Mouse (Mus musculus) liver, postnatal 0 days (tissue): Measurements from ENCODE around the gene Cav1. TPM values are rescaled to one million over a fixed set of nuclear protein-coding genes. Genes with fewer than 3 reads are reported as not detected.

Source experiments
- ATAC-seq: fragments of 200-750 bp; cut with Nextera tagmentation; 2 replicates; pipeline ENCODE4 v1.8.0; 2017; ENCODE audit warnings: mild to moderate bottlenecking, moderate library complexity
- DNase-seq: peaks from one replicate; pipeline ENCODE4 v3.0.0-alpha.2; 2016
- H3K27ac ChIP-seq: fragments of 300-500 bp; sonication (generic); 2 replicates; pipeline ENCODE4 v1.5.1; 2014; ENCODE audit warnings: antibody characterized with exemption, moderate library complexity, mild to moderate bottlenecking, low read depth
- H3K27me3 ChIP-seq: fragments of 300-500 bp; sonication (generic); 2 replicates; pipeline ENCODE4 v1.6.1; 2014; ENCODE audit warnings: low read length, control low read depth, mixed read lengths; ENCODE audit not compliant: insufficient read depth
- H3K36me3 ChIP-seq: fragments of 300-500 bp; sonication (generic); replicated peaks from 2 replicates; pipeline ENCODE4 v1.6.1; 2014; ENCODE audit warnings: mild to moderate bottlenecking, control low read depth, low read length, moderate library complexity, mixed read lengths; ENCODE audit not compliant: insufficient read depth
- H3K4me1 ChIP-seq: fragments of 300-500 bp; sonication (generic); 2 replicates; pipeline ENCODE4 v1.6.1; 2014; ENCODE audit warnings: antibody characterized with exemption, mild to moderate bottlenecking, control low read depth; ENCODE audit not compliant: insufficient read depth
- H3K4me2 ChIP-seq: fragments of 300-500 bp; sonication (generic); 2 replicates; pipeline ENCODE4 v1.6.1; 2014; ENCODE audit warnings: low read depth, mild to moderate bottlenecking, low read length, moderate library complexity, mixed read lengths
- H3K4me3 ChIP-seq: fragments of 300-500 bp; sonication (generic); 2 replicates; pipeline ENCODE4 v1.5.1; 2014; ENCODE audit warnings: low read depth, low read length
- H3K9ac ChIP-seq: fragments of 300-500 bp; sonication (generic); replicated peaks from 2 replicates; pipeline ENCODE4 v1.6.1; 2014; ENCODE audit warnings: mild to moderate bottlenecking, moderate library complexity
- H3K9me3 ChIP-seq: fragments of 300-500 bp; sonication (generic); 2 replicates; pipeline ENCODE4 v1.6.1; 2016; ENCODE audit warnings: mild to moderate bottlenecking, control low read depth, low read length, mixed read lengths
- CTCF ChIP-seq: sonication (generic); IDR thresholded peaks from 2 replicates; pipeline ENCODE4 v1.5.1; 2016; ENCODE audit warnings: antibody characterized with exemption, low read depth
- EP300 ChIP-seq: IDR thresholded peaks from 2 replicates; pipeline ENCODE4 v1.6.1; 2016; ENCODE audit warnings: antibody characterized with exemption, low read depth, mild to moderate bottlenecking
- WGBS: fragments of 180-500 bp; shearing (Covaris S2); extraction: QIAGEN DNeasy Blood & Tissue Kit; methylation state at CpG from one replicate; pipeline ENCODE4 v1.1.7; 2014; ENCODE audit not compliant: insufficient replicate concordance; 5-methylcytosine and 5-hydroxymethylcytosine counted together
- polyA plus RNA-seq: library from polyadenylated mRNA; unstranded; fragments of >200 nt; fragmentation: Nextera tagmentation; extraction: Ambion mirVana; gene quantifications from 2 replicates; pipeline ENCODE4 v1.2.1, GENCODE M21; 2015

Cav1 gene
- polyA plus RNA-seq, 1 experiment from 2014 or later = 6.9 TPM

DNA sequence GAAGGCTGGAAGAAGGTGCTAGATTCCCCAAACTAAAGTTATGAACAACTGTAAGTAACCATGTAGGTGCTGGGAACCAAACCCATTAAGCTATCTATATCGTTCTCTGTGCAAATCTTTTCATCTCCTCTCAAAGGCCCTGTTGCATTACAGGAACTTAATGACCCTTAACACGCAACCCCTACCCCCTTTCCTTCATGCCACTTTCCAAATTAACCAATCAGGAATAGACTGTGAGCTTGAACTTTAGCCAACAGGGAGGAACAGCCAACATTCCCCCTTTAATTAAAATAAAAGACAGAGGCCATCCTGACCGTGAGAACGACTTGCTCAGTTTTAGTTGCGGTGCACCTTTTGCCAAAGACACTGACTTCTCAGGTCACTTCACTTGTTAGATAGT, 11.0 kb upstream of the Cav1 start:
- Histone ChIP-seq H3K4me1 (no peaks in the 10 kb centered on the region), H3K9ac (no peak overlapping the region), H3K9me3 (no peaks in the 10 kb centered on the region), H3K4me3 (no peak overlapping the region), H3K4me2 (no peak overlapping the region), H3K27ac (no peak overlapping the region), H3K36me3 (no peaks in the 10 kb centered on the region), H3K27me3 (no peaks in the 10 kb centered on the region)
- TF ChIP-seq CTCF (no peak), EP300 (no peak)
- no peak for ATAC-seq
- 84% methylated on average over 5 of the region's 5 CpGs for WGBS
- no peak for DNase-seq

DNA sequence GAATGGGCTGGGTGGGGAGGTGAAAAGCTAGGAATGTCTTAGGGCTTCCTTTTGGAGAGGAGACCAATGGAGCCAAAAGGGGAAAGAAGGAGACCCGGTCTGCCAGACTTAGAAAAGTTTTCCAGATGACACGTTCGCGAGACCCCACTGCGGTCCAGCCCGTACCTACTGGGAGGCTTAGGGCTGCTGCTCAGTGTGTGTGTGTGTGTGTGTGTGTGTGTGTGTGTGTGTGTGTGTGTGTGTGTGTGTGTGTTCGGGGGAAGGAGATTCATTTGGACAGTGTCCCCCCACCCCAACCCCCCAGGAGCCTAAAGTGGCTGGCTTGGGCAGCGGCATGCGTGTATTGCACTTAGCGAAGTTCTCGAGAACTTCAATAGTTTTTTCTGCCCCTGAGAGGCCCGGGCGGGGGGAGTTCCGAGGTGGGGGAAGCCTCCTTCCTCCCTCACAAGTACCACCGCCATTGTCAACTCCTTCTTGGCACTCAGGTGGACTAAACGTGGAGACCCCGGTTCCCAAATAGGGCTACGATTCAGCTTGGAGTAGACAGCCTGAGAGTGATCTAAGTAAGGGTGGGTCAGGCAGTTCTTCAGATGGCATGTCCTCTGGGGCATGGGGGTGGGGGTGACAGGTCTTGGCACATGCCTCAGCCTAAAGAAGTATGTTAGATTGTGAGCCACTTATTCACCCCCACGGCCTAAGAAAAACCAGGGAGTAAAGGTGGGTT, 629 bp downstream of the Cav1 start:
- Histone ChIP-seq H3K27ac (no peak overlapping the region), H3K9me3 (no peaks in the 10 kb centered on the region), H3K4me1 (peaks cover 3% of the 10 kb centered on the region; the same call in 1 of the 2 replicates), H3K4me2 (peak overlapping the region; percentile 90), H3K9ac (no peak overlapping the region), H3K36me3 (no peaks in the 10 kb centered on the region), H3K4me3 (peak overlapping the region; percentile 45), H3K27me3 (peaks cover 17% of the 10 kb centered on the region)
- no peak for DNase-seq
- WGBS = 1% methylated on average over 19 of the region's 19 CpGs
- TF ChIP-seq CTCF (no peak), EP300 (no peak)
- ATAC-seq = 0 out of 2 replicates have a peak, but pooled peaks have one; percentile 10

DNA sequence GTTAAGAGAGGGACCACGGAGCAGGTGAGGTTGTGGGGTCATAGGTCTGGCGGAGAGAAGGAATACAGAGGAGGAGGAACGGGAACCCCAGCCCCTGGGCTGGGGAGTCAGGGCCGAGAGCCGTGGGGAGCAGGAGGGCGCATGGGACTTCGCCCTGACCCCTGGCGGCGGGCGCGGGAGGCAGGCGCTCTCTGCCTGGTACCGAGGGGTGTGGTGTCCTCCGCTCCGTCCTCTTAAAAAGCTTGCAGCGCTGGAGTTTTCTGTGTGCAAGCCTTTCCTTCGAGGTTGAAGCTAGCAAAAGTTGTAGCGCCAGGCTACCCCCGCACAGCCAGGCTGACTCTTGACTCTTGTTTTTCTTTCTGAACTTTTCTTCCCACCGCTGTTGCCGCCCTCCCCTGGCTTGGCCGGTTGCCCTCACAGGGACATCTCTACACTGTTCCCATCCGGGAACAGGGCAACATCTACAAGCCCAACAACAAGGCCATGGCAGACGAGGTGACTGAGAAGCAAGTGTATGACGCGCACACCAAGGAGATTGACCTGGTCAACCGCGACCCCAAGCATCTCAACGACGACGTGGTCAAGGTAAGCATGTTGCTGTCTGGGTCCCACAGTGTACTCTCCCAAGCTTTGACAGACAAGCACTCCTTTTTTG, 1.5 kb downstream of the Cav1 start:
- no peak overlapping the region for H3K27ac ChIP-seq
- no peak overlapping the region for H3K9ac ChIP-seq
- peak overlapping the region; percentile 45 for H3K4me3 ChIP-seq
- H3K4me1 ChIP-seq = peaks cover 3% of the 10 kb centered on the region; the same call in 1 of the 2 replicates
- peaks cover 17% of the 10 kb centered on the region for H3K27me3 ChIP-seq
- TF ChIP-seq EP300 (no peak), CTCF (peak; percentile 75)
- no peaks in the 10 kb centered on the region for H3K36me3 ChIP-seq
- no peaks in the 10 kb centered on the region for H3K9me3 ChIP-seq
- 2% methylated on average over 30 of the region's 31 CpGs for WGBS
- H3K4me2 ChIP-seq = peak overlapping the region; percentile 90
- ATAC-seq = peak; percentile 84
- peak; percentile 76 for DNase-seq

DNA sequence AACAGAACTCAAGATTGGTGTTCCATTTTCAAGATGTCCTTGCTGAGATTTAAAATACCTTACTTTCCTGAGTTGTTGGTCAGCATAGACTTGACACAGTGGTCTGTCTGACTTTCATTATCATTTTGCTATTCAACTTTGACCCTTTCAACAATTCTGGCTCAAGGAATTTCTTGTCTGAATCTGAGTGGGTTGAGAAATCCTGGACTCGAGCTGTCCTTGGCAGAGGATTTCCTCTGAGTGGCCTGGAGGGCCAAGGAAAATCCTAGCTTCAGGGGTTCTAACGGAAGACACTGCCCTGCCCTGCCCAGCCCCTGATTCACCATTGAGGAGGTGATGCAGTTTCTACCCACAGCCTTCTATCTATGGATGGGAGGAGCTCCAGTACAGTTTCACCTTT, 2.5 kb downstream of the Cav1 start:
- TF ChIP-seq CTCF (no peak), EP300 (no peak)
- ATAC-seq (no peak), DNase-seq (no peak)
- Histone ChIP-seq H3K27ac (no peak overlapping the region), H3K9ac (no peak overlapping the region), H3K4me1 (peaks cover 3% of the 10 kb centered on the region; the same call in 1 of the 2 replicates), H3K9me3 (no peaks in the 10 kb centered on the region), H3K4me3 (no peak overlapping the region), H3K36me3 (no peaks in the 10 kb centered on the region), H3K27me3 (peaks cover 17% of the 10 kb centered on the region), H3K4me2 (no peak overlapping the region)
- WGBS = 50% methylated on average over 2 of the region's 2 CpGs

DNA sequence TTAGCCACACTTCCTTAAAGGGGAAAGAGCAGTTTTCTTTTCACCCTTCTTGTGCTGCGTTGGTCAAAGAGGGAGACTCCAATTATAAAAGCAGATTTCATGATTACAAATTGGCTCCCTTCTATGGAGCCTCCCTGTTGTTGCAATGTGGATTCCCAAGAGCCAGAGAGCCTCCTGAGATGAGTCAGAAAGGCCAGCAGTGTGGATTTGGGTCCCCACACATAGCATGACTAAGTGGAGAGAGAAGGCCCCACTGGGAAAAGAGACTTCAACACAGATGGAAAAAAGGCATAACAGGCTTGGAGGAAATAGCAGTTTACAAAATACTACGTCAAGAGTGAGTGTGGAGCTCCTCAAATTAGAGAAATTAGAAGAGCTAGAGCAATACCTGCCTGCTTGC, 3.1 kb downstream of the Cav1 start:
- Histone ChIP-seq H3K9ac (no peak overlapping the region), H3K36me3 (no peaks in the 10 kb centered on the region), H3K27me3 (peaks cover 17% of the 10 kb centered on the region), H3K4me3 (no peak overlapping the region), H3K4me2 (no peak overlapping the region), H3K27ac (no peak overlapping the region), H3K4me1 (peaks cover 3% of the 10 kb centered on the region; the same call in 1 of the 2 replicates), H3K9me3 (no peaks in the 10 kb centered on the region)
- TF ChIP-seq CTCF = no peak
- no peak for TF ChIP-seq EP300
- DNase-seq = no peak
- ATAC-seq = no peak
- 65% methylated on average over 2 of the region's 2 CpGs for WGBS

DNA sequence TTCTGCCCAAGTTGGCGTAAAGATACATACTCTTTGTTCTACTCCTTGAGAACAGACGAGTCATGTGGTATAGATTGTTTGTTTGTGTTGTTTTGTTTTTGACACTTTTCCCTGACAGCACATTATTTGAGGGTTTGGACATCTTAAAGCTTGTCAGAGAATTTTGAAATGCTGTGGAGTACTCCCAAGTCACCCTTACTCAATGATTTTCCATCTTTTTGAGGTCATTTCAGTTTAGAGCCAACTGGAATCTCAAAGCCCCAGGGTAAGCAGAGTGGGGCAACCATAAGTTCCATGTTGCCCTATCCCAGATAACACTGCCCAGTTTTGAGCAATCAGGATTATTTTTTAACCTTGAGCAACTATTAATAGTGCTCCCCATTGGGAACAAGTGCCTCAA, 8.1 kb downstream of the Cav1 start:
- ATAC-seq (no peak), DNase-seq (no peak)
- peaks cover 8% of the 10 kb centered on the region; the same call in 1 of the 2 replicates for H3K4me1 ChIP-seq
- H3K9me3 ChIP-seq = no peaks in the 10 kb centered on the region
- H3K36me3 ChIP-seq = no peaks in the 10 kb centered on the region
- H3K4me3 ChIP-seq = no peak overlapping the region
- 69% methylated on average over 2 of the region's 2 CpGs for WGBS
- H3K4me2 ChIP-seq = no peak overlapping the region
- H3K9ac ChIP-seq = no peak overlapping the region
- no peak overlapping the region for H3K27ac ChIP-seq
- H3K27me3 ChIP-seq = no peaks in the 10 kb centered on the region
- TF ChIP-seq CTCF (no peak), EP300 (no peak)
